ENCODE assay signal across 8 mouse cellular contexts in genomic region chr10:53399053-53399452, GRCm38 (mm10). TPM values are rescaled to one million over a fixed set of nuclear protein-coding genes. Genes with fewer than 3 reads are reported as not detected.
DNase-seq lines count a peak whose midpoint lies in the region; ATAC-seq and TF ChIP-seq lines count a peak whose summit lies in the region.

No protein-coding gene starts in this region.

- peak overlapping the region; percentile 68 for H3K4me3 ChIP-seq in gastrocnemius, adult 2 months
- H3K4me3 ChIP-seq in kidney, embryonic 16.5 days (ENCODE audit: low read length), result no peak overlapping the region
- H3K4me3 ChIP-seq in brown adipose tissue, adult 24 weeks (ENCODE audit: insufficient read depth, low read depth, low read length), result no peak overlapping the region
- H3K4me3 ChIP-seq in limb, embryonic 10.5 days, result no peak overlapping the region; the same call in 1 of the 2 replicates

- no peak for ATAC-seq in kidney, embryonic 16.5 days (ENCODE audit: low FRiP score, low TSS enrichment)
- ATAC-seq in inflammation-experienced regulatory T-cells, adult 6 months, result no peak

- H3K4me2 ChIP-seq in kidney, embryonic 16.5 days (replicated peaks; ENCODE audit: low read depth, low read length), result peak overlapping the region; percentile 56

- H3K27ac ChIP-seq in gastrocnemius, adult 2 months, result peak overlapping the region; percentile 95
- no peak overlapping the region for H3K27ac ChIP-seq in kidney, embryonic 16.5 days (ENCODE audit: low read length)
- H3K27ac ChIP-seq in brown adipose tissue, adult 24 weeks (replicated peaks; ENCODE audit: low read depth, low read length), result peak overlapping the region; percentile 83
- peak overlapping the region; percentile 83; the same call in 1 of the 2 replicates for H3K27ac ChIP-seq in limb, embryonic 10.5 days

- no peaks in the 10 kb centered on the region for H3K27me3 ChIP-seq in kidney, embryonic 16.5 days (ENCODE audit: insufficient read depth, low read length)
- H3K27me3 ChIP-seq in limb, embryonic 10.5 days (ENCODE audit: low read depth, poor library complexity, severe bottlenecking), result no peaks in the 10 kb centered on the region

- WGBS in kidney, embryonic 16.5 days, result 52% methylated on average over 3 of the region's 3 CpGs
- WGBS in limb, embryonic 10.5 days, result 63% methylated on average over 3 of the region's 3 CpGs

- H3K9me3 ChIP-seq in kidney, embryonic 16.5 days (ENCODE audit: low read length), result no peaks in the 10 kb centered on the region
- no peaks in the 10 kb centered on the region for H3K9me3 ChIP-seq in limb, embryonic 10.5 days (replicated peaks)

- no peaks in the 10 kb centered on the region for H3K36me3 ChIP-seq in kidney, embryonic 16.5 days (ENCODE audit: insufficient read depth, low read length)
- H3K36me3 ChIP-seq in limb, embryonic 10.5 days, result no peaks in the 10 kb centered on the region

- DNase-seq in gastrocnemius, adult 2 months, result no peak
- DNase-seq in gastrocnemius, adult 18-20 months (ENCODE audit: low spot score), result no peak
- no peak for DNase-seq in kidney, postnatal 10 days
- no peak for DNase-seq in limb, embryonic 10.5 days (ENCODE audit: low spot score)
- no peak for DNase-seq in urinary bladder, postnatal 4 days (ENCODE audit: low spot score in 2 of 2)

- H3K9ac ChIP-seq in kidney, embryonic 16.5 days (replicated peaks; ENCODE audit: low read length), result no peak overlapping the region

- H3K4me1 ChIP-seq in kidney, embryonic 16.5 days (ENCODE audit: insufficient read depth, low read length), result peaks cover 9% of the 10 kb centered on the region; the same call in 1 of the 2 replicates
- H3K4me1 ChIP-seq in brown adipose tissue, adult 24 weeks (ENCODE audit: control insufficient read depth, insufficient read depth, insufficient read length, low read length), result peaks cover 4% of the 10 kb centered on the region
- H3K4me1 ChIP-seq in limb, embryonic 10.5 days, result peaks cover 20% of the 10 kb centered on the region

- intact Hi-C loops in gastrocnemius, adult 2 months (cut with DNase I), result loop anchor here (5.0 kb wide), 1 partner anchor 63 kb away; no protein-coding TSS in a partner anchor

- no peak for TF ChIP-seq CTCF in gastrocnemius, adult 2 months (IDR thresholded peaks at IDR 0.05)

RNA-seq across cellular contexts. Expression of gene Cep85l, which starts 19.3 kb away (rescaled TPM):
- total RNA-seq in gastrocnemius, adult 2 months (2021), result 10 to 100 TPM; 45.6 to 62.4 TPM
- 10 to 100 TPM; 30.7 to 44.0 TPM for total RNA-seq in gastrocnemius, adult 18-20 months (2021)
- 2.8 and 3.0 TPM in 2 replicates for polyA plus RNA-seq in kidney, embryonic 16.5 days (2015; fragmentation: Nextera tagmentation; extraction: Ambion mirVana)
- polyA plus RNA-seq in brown adipose tissue, adult 24 weeks (2012; ENCODE audit: insufficient read depth, insufficient read length, missing spikeins), result 5.7 and 7.8 TPM in 2 replicates
- 4.8 and 6.1 TPM in 2 replicates for polyA plus RNA-seq in limb, embryonic 10.5 days (2016; fragmentation: Nextera tagmentation; extraction: Ambion mirVana)
- polyA plus RNA-seq in inflammation-experienced regulatory T-cells, adult 6 months (2017; shearing (Covaris generic)), result 1 to 10 TPM; 1.6 to 3.4 (median 2.6) TPM
